Mouse (Mus musculus) neural tube, embryonic 10.5 days (tissue): ENCODE measurements around the gene Gpr152.

Experiments
- DNase-seq: peaks from one replicate; pipeline ENCODE4 v3.0.0-alpha.2; 2017; ENCODE audit warnings: low spot score; ENCODE audit errors: extremely low spot score

Gpr152 gene

GRCm38 (mm10) chr19:4171393-4172290 is 32.1 kb downstream of the Gpr152 start:
- DNase-seq: no peak

DNA sequence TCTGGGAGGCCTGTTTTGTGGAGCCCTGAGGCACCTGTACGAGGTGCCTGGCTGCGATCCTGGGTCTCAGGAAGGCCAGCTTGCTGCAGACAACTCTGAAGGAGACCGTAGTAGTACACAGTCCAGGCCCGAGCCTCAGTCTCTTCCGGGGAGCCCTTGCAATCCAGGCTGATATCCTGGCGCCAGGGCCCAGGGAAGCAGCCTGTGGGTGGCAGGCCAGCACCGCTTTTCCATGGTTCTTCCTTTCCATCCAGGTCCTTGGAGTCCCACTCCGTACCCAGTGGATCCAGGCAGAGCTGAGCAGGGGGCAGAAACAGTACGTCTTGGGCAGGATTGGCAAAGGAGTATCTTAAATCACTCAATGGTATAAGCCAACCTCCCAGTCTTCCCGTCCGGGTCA is 33.3 kb downstream of the Gpr152 start:
- DNase-seq: no peak

GRCm38 (mm10) chr19:4175368-4175947 is 35.9 kb downstream of the Gpr152 start, which contains the start of gene Carns1:
Gene Carns1, minus strand, starts transcription at chr19:4175479.
- no peak for DNase-seq

DNA sequence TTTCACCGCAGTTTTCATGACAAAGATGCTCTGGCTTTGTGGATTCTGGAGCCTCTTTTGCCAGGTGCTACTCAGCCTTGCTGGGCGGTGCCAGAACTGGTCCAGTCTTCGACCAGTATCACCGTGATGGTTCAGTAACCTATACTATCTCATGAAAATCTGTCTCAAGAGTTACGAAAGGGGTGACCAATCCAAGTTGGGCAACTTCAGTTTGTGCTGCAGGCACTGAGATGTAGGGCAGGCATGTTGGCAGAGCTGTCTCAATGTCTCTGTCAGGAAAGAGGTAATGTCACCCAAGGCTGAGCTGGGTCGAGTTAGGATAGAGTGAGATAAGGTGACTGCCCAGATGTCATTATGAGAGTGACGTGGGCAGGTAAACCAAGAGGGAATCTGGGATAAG is 40.8 kb downstream of the Gpr152 start:
- DNase-seq: no peak

GRCm38 (mm10) chr19:4181892-4182291 is 42.3 kb downstream of the Gpr152 start:
- DNase-seq: no peak

GRCm38 (mm10) chr19:4183689-4184088 is 44.1 kb downstream of the Gpr152 start:
- no peak for DNase-seq

- no peak for DNase-seq
These were observed 45.7 kb downstream of the Gpr152 start for GRCm38 (mm10) chr19:4184976-4185975.

GRCm38 (mm10) chr19:4187303-4187702 is 47.7 kb downstream of the Gpr152 start:
- DNase-seq: no peak

GRCm38 (mm10) chr19:4189051-4189620 is 49.5 kb downstream of the Gpr152 start:
- no peak for DNase-seq

DNA sequence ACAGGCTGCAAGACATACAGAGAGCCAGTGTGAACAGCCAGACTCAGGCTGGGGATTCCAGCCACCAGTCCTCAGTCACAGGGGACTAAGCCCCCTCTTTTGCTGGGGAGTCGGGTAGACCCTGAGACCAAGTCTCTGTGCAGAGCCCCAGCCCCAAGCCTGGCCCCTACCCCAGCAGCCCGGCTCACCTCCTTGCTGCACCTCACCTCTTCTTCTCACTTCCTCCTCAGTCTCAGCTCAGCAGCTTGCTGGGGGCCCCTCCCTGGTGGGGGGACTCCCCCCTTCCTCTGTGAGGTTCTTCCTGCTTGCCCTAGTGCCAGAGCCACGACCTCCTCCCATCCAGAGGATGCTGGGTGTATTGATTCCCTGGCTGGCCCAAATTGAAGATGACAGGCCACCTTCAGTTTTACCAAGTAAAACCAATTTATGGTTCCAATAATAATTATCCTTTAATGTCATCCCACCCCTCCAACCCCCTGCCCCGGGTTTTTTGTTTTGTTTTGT is 51.3 kb downstream of the Gpr152 start, which contains the start of gene Tbc1d10c:
Tbc1d10c (minus strand) TSS at position 454 of the 504 bp plus-strand sequence.
- DNase-seq: no peak

DNA sequence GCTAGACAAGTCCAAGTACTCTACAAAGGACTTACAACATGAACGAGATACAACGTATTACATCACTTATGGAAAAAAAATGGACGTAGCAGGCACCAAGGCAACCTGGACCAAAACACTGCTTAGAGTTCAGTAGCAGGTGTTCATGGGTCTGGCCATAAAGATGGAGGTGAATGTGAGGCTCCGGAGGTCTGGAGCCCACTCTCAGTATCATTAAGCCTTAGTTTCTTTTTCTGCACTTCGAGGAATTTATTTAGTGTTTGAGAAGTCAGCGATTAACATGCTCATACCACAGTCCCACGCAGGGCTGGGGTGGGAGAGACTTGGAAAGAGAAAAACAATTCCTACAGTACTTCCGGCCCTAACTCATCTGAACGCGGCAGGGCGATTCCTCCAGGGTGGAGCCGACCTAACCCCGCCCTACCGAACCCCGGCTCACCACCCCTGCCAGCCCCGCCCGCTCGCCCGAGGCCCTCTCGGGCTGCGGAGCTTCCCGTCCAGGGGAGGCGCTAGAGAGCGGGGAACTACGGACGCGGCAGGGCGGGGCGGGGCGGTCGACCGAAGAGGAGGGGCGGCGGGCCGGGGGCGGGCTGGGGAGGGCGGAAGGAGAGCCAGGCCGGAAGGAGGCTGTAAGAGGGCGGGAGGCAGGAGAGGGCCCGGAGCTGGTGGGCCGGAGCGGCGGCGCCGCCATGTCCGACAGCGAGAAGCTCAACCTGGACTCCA is 52.1 kb downstream of the Gpr152 start, which contains the start of gene Ppp1ca:
Ppp1ca (plus strand) TSS at position 538 of the 723 bp plus-strand sequence.
- peak; percentile 98 for DNase-seq

DNA sequence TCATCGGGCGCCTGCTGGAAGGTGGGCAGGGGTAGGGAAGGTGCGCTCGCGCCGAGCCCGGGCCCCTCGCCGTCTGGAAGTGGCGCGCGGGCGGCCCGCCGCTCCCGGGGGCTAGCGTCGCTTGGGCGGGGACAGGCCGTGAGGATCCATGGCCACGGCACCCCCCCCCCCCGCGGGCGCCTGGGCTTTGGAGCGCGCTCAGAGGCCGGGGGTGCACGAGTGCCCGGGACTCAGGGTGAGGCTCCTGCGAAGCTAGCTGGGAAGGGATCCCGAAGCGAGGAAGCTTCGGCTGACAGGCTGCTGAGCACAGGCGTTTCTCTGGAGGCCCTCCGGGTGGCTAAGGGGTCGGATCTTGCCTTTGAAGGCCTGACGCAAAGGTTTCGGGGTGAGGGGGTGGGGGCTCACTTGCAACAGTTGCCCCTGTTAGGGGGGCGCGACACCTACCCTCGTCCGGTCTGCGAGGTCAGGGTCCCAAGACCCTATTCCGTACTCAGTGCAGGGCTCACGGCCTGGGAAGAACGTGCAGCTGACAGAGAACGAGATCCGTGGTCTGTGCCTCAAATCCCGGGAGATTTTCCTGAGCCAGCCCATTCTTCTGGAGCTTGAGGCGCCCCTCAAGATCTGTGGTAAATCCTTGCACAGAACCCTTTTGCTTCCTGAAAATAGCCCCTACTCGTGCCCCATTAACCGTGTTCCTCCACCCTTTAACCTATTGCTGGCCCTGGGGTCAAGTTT is 52.8 kb downstream of the Gpr152 start:
- no peak for DNase-seq

- DNase-seq: no peak
These were observed 53.5 kb downstream of the Gpr152 start for GRCm38 (mm10) chr19:4193129-4193528.

GRCm38 (mm10) chr19:4194021-4194724 is 54.6 kb downstream of the Gpr152 start:
- DNase-seq: no peak

GRCm38 (mm10) chr19:4194776-4195650 is 55.4 kb downstream of the Gpr152 start:
- DNase-seq: no peak
